Mouse (Mus musculus): ENCODE results near the gene Dnase1l1. TPM values are rescaled to one million over a fixed set of nuclear protein-coding genes. Genes with fewer than 3 reads are reported as not detected.

The Dnase1l1 gene
- total RNA-seq, 1 experiment from 2014 or later, result 12.7 TPM

DNA sequence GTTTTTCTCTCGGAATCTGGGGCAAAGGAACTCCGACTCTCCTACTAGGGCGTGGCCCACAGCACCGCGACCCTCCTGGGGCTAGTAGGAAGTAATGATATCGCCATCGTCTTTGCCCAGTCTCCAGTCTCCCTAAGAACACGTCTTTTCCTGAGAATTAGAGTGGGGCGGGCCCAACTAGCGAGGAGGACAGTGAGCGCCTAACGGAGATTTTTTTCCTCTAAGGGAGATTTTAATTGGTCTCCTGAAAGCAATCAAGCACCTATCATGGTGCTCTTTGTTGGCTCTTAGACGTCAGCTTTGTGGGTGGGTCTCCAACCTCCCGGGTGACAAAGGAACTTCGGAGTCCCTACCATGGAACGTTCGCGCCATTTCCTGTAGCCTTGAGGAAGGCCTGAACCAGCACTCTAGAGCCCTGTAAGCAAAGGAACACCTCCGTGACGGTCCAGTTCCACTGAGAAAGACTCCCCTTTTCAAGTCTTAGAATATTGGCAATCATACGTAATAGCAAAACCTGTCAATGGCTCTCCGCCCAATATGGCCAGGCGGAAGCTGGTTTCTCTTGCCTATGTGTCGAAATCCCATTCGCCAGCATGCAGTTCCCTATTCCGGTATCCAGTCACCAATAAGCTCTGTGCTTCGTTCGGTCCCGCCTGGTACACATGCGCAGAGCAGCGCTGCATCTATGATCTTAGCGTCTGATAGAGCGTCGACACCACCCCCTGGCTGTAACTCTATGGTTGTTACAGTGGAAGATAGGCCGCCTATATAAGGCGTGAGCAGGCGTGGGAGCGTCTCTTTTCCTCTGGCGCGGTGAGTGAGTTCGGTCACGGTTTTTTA, 11.9 kb downstream of the Dnase1l1 start, which contains the start of gene Rpl10:
TSS of gene Rpl10 (plus strand) at position 751 of the 840 bp plus-strand sequence.
- DNase-seq, result peak; percentile 93

DNA sequence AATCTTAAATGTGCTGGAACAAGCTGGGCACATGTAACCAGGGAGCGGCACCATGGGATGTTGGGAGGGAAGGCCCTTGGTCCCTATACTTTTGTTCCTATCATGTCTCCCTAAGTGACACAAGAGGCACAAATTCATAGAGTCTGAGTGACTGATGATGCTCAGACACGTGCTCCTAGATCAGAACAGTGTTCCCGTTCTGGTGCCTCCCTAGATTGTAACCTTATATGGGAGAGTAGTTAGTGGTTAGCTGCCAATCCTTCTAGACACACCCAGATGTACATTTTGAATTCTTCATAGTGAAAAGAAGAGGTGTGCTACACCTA, 12.4 kb downstream of the Dnase1l1 start:
- DNase-seq, result no peak

DNA sequence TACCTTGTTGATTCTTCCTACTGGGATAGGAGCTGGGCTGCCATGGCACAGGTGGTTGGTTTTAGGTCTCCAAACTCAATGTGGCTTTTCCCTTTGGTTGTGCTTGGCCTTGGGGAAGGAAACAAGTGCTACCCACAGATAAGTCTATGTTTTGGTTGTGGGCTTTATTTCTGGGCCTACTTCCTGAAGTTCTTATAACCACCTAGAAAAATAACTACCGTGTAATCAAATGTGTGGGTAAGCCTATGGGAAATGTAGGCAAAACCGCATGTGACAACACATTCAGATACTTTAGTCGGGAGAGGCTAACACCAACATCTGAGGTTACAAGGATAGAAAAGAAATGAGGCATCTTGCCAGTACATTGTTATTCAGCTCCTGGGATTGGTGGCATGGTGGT, 24.4 kb downstream of the Dnase1l1 start:
- no peak for DNase-seq

DNA sequence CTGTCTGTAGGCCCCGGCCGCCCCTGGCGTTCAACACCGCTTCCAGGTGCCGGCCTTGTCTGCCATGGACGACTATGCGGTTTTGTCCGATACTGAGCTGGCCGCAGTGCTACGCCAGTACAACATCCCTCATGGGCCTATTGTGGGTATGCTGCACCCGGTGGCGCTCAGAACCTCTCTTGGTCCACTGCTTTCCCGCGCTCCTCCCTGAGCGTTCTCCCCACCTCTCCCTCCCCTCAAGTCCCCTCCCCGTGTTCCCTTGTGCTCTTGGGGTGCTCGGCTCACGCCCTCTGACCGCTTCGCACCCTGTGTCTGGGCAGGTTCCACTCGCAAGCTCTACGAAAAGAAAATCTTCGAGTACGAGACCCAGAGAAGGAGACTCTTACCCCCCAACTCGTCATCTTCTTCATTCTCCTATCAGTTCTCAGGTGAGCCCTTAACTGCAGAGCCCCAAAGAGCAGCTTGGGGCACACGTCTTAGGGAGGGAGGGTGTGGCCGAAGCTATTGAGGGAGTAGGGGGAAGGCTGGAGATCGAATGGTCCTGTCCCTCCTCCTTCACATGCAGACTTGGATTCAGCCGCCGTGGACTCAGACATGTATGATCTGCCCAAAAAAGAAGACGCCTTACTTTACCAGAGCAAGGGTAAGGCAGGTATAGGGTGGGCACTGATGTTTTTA, 27.1 kb downstream of the Dnase1l1 start:
- no peak for DNase-seq

DNA sequence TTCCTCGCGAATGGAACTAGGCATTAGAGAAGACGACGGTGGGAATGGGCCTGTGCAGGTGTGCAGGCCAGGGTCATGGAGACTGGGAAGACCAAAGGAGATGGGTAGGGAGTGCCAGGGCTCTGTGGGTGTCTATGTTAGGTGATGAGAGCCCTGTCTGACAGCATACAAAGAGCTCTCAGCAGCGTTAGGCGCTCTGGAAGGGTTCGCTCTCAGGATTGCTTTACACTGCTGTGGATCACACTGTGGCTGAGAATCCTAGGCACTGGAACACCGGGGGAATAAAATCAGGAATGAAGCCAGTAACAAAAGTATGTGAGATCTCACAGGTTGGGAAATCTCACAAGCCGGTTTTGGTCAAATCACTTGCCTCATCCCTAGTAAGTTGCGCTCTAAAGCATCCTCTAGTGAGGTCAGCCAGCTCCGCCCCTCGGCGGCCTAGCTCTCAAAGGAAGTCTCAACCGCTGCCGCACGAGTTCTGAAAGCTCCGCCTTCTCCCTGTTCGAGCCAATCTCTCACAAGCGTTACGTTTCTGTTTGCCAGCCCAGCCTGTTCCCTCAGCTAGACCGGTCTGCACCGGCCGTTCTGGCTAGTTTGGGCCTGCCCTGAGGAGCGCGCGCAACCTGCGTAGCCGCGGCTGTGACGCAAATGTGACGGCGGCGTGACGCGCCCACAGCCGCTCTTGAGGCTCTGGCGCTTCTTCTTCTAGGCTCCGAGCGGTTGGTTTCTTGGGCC, 27.8 kb downstream of the Dnase1l1 start, which contains the start of gene Emd:
TSS of gene Emd (plus strand) at position 535 of the 735 bp plus-strand sequence.
- peak; percentile 92 for DNase-seq

DNA sequence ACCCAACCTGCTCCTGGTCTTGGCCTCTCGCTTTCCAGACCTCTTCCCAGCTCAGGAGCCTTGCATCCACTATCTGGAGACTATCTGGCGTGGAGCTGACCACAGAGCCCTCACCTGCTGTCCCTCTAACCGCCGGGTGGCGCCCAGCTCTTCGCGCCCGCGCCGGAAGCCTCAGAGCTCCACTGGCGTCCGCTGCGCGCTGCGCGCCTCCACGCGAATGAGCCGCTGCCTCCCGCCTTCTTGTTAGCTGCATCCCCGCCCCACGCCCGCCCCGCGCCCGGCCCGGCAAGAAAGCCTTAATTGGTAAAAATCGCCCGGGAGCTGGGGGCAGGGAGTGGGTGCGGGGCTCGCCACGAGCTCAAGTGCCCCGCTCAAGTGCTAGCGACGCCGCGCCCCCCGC, 32.5 kb downstream of the Dnase1l1 start, which contains the start of gene Flna:
TSS of gene Flna (minus strand) at position 206 of the 400 bp plus-strand sequence.
- DNase-seq, result peak; percentile 84

DNA sequence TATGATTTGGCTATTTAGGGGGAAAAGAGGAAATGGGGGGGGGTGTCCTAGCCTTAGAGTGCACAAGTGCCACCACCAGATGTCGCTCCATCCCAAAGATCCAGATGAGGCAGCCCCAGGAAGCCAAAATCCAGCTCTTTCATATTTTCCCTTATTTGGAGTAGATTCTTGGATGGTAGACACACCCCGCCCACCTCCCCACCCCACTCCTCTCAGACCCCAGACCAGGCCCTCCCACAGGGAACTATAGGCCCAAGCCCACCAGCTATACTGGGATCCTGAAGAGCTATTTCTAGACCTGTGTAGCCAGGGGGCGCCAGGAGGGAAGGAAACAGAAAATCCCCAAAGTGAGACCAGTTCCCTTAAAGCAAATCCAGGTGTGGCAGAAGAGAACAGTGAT, 33.5 kb downstream of the Dnase1l1 start:
- peak; percentile 75 for DNase-seq

DNA sequence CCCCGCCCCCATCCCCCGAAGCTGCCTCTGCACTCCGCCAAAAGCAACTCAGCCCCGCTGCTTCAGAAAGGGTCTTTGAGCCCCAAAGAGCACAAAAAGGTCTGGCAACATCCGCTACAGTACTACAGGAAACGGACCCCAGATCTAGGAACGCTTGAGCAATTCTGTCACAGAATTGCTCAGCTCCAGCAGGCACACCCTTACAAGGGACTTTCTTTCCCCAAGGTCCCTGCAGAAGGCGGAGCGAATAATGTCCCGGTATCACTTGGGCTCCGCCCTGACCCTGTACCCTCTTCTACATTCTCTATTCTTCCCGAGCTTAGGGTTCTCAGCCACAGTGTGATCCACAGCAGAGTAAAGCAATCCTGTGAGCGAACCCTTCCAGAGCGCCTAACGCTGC, 35.4 kb downstream of the Dnase1l1 start:
- no peak for DNase-seq

DNA sequence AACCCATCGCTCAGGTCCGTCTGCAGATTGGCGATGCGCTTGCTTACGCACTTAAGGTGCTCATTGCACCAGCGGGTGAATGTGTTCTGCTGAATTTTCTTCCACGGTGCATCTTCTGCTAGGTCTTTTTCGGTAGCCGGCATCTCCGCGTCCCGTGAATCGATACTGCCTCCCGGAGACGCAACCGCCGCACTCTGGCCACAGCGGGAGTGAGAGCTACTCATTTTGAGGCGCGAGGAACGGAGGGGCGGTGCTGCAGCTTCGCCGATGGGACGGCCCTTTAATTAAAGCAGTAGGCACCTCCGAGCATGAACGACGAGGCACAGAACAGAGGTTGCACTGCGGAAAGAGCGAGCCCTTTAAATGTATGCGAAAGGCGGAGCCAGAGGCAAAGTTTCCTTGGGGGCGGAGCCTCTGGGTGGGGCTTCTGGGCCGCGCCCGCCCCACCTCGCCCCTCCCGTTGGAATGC, 35.9 kb downstream of the Dnase1l1 start:
- peak; percentile 90 for DNase-seq

DNA sequence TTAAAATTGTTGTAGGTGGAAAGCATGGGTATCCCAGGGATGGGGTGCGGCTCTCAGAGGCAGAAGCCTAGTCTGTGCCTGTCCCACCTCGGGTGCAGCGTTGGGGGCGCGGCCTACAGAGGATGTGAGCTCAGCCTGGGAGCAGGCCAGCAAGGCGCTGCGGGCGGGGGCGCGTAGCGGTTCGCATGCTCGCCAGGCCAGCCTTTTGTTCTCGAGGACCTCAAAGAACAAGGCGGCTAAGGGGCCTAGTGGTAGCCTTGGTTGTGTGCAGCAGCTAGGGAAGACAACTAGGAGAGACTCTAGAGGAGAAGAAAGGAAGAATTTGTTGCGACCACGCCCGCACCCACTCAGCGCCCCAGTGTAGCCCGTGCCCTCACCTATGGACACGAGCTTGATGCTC, 36.5 kb downstream of the Dnase1l1 start:
- peak; percentile 83 for DNase-seq

DNA sequence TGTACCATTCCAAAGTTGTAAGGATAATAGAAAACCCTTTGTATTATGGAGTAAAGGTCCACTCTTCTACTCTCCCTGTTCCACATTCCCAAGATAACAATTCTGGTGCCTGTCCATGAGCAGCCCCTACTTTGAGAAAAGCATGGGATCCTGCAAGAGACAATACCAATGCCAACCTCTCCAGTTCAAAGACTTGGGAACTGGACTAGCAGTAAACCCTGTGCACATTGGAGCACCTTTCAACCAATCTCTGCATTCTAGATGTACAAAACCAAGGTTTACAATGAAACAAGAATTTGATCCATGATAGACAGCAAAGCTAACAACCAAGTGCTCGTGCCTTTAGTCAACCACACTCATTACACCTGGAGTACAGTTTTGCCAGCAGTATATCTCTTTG, 37.0 kb downstream of the Dnase1l1 start:
- no peak for DNase-seq

DNA sequence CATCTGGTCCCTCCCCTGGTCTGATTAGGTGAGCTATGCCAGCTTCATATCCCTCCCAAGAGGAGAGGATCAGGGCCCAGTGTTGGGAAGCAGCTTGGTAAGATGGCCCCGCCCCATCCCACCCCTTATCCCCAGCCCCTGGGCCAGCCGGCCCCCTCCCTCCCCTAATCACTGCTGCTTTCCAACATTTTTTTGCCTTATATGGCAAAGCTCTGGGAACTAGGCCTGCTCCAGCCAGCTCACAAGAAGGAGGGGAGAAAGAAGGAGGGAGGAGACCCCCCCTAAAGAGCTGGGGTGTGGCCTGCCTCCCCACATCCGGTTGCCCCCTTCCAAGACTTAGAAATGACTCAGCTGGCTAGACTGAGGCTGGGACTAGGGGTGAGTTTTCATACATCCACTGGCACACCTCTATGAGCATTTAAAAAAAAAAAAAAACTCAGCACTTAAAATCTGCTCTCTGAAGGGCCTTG, 37.5 kb downstream of the Dnase1l1 start:
- peak; percentile 22 for DNase-seq

DNA sequence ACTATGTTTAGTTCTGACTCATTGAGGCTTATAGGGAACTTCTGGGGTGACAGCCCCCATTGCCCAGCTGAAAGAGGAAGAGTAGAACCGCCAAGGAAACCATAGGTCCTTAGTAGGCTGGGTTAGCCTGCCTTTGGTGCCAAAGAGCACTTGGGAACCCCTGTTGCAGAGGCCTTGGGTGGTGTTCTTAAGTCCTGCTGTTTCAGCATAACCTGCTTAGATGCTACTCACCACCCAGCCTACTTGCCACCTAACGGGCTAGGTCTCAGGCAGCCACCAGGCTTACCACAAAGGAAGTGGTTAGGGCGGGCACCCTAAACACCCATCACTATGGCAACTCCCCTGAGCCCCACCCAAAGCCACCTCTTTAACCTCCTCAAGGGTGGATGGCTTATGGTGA, 38.3 kb downstream of the Dnase1l1 start:
- DNase-seq, result peak; percentile 43

DNA sequence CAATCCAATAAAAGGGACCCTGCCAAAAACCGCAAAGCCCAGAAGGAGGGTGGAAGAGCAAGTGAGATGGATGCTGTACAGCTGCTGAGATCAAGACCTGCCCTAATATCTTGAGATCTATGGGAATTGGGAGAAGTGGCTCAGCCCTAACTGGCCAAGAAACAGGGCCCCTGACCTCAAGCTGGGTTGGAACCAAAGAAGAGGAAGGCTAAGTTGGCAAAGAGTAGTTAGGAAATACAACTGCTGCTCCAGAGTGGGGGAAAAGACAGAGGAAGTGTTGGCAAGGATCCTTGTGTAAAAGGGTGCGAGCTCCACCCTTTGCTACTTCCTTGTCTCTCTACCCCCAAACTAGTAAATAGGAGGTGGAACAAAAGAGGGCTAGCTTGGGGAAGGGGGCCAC, 38.7 kb downstream of the Dnase1l1 start:
- no peak for DNase-seq

DNA sequence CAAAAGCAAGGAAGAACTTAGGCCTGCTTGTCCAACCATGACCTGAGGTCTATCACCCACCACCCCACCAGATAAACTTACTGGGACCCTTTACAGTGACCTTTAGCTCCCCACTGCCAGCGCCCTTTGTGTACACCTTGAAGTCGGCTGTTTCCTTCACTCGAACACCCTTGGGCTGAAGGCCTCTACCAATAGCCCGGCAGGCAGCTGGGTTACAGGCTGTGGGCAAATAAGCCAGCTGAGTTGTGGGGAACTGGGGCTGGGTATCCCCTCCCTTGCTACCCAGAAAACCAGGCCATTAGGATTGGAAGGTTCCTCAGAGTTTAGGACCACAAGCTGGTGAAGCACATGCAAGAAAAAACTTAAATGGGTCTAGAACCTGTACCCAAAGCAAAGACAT, 41.8 kb downstream of the Dnase1l1 start:
- no peak for DNase-seq

DNA sequence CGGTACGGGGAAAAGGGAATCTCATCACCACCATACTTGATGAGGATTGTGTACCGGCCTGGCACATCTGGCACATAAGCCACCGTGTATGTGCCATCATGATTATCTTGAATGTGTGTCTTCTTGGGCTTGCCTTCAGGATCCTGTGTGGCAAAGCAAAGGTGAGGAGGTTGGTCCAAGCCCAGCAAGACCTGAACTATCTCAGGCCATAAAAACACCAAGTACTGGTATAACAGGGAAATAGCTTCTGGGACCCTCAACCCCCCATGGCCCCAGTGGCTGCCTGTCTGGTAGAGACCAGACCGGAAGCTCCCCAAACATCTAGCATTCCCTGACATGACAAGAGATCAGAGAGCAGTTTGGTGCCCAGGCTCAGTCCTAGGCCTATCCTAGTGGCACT, 48.9 kb downstream of the Dnase1l1 start:
- DNase-seq, result no peak

DNA sequence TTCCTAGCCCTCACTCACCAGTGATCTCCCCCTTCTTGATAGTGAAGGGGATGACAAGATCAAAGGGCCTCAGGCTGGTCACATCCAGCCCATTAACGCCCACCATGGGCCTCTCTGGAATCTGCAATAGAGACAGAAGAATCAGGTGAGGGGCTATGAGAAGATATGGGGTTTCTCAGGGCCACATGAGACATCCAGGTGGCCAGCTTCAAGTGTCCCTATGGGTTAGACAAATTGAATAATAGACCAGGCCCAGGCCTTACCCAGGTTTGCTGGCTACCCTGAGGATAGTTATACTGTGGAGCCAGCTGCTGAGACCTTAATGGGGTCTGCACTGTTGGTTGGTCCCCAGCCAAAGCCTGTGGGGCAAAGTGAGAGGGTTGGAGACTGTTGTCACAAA, 52.1 kb downstream of the Dnase1l1 start:
- DNase-seq, result no peak

Small RNA genes lying within 50 kb of the gene (microRNA-seq; reads per million reads assigned to microRNA genes)
- 0 to 0.43 reads per million in 2 experiments for gene Mir7091
- gene Mir7092, result 0 to 0.38 reads per million in 2 experiments

Other genes with a start within 250 kb of the Dnase1l1 start
- gene Opn1mw, start 154.9 kb downstream of the Dnase1l1 start, total RNA-seq (2021), result not detected in 2 replicates
- 31.6 and 36.4 TPM in 2 replicates for gene Mecp2, start 147.0 kb downstream of the Dnase1l1 start, total RNA-seq (2021)
- not detected in 2 replicates for gene Tex28, start 114.5 kb downstream of the Dnase1l1 start, total RNA-seq (2021)
- gene Tktl1, start 105.1 kb downstream of the Dnase1l1 start, total RNA-seq (2021), result not detected in 2 replicates
- 138 and 176 TPM in 2 replicates for gene Flna, start 32.5 kb downstream of the Dnase1l1 start, total RNA-seq (2021)
- 56.8 and 67.7 TPM in 2 replicates for gene Emd, start 27.6 kb downstream of the Dnase1l1 start, total RNA-seq (2021)
- gene Rpl10, start 11.5 kb downstream of the Dnase1l1 start, total RNA-seq (2021), result 289 and 296 TPM in 2 replicates
- 61.6 and 72.0 TPM in 2 replicates for gene Taz, start 425 bp downstream of the Dnase1l1 start, total RNA-seq (2021)
- 150 and 155 TPM in 2 replicates for gene Atp6ap1, start 14.8 kb upstream of the Dnase1l1 start, total RNA-seq (2021)
- 150 and 180 TPM in 2 replicates for gene Gdi1, start 22.7 kb upstream of the Dnase1l1 start, total RNA-seq (2021)
- gene Fam50a, start 30.7 kb upstream of the Dnase1l1 start, total RNA-seq (2021), result 53.1 and 56.0 TPM in 2 replicates
- gene Plxna3, start 46.7 kb upstream of the Dnase1l1 start, total RNA-seq (2021), result 7.7 and 9.0 TPM in 2 replicates
- 54.2 and 55.1 TPM in 2 replicates for gene Lage3, start 71.3 kb upstream of the Dnase1l1 start, total RNA-seq (2021)
- gene Ubl4a, start 90.9 kb upstream of the Dnase1l1 start, total RNA-seq (2021), result 49.6 and 51.5 TPM in 2 replicates
- gene Slc10a3, start 91.0 kb upstream of the Dnase1l1 start, total RNA-seq (2021), result 18.9 and 21.5 TPM in 2 replicates
- 26.6 and 29.7 TPM in 2 replicates for gene Fam3a, start 110.9 kb upstream of the Dnase1l1 start, total RNA-seq (2021)
- gene Ikbkg, start 111.0 kb upstream of the Dnase1l1 start, total RNA-seq (2021), result 56.3 and 56.5 TPM in 2 replicates
- gene G6pdx, start 146.9 kb upstream of the Dnase1l1 start, total RNA-seq (2021), result 105 and 114 TPM in 2 replicates
- not detected in 2 replicates for gene Gm6880, start 199.1 kb upstream of the Dnase1l1 start, total RNA-seq (2021)